Mouse (Mus musculus) CH12.LX (cell line): ENCODE data around the gene Meis2. TPM values are rescaled to one million over a fixed set of nuclear protein-coding genes. Genes with fewer than 3 reads are reported as not detected.

Source experiments
- DNase-seq: peaks from one replicate; pipeline ENCODE4 v3.0.0-alpha.2; 2013; ENCODE audit errors: extremely low read depth
- H3K27ac ChIP-seq: 2 replicates; pipeline ENCODE4 v1.5.1; 2012; ENCODE audit warnings: low read depth, mild to moderate bottlenecking, control low read depth, moderate library complexity; ENCODE audit not compliant: insufficient read depth
- H3K27me3 ChIP-seq: replicated peaks from 2 replicates; pipeline ENCODE3; 2012; ENCODE audit warnings: inconsistent platforms
- H3K36me3 ChIP-seq, 2 experiments: replicated peaks in 1 of 2; 2 replicates each; pipeline versions ENCODE3 to v1.6.1; 2012; ENCODE audit warnings: inconsistent platforms in 1 of 2, low read length in 1 of 2, mild to moderate bottlenecking in 1 of 2, mixed read lengths in 1 of 2, moderate library complexity in 1 of 2; ENCODE audit not compliant: control insufficient read depth in 1 of 2, insufficient read depth in 1 of 2
- H3K4me1 ChIP-seq, 2 experiments: 2 replicates each; pipeline ENCODE4 v1.6.1; 2012; ENCODE audit warnings: inconsistent platforms in 1 of 2, moderate library complexity in 1 of 2; ENCODE audit not compliant: insufficient read depth in 2 of 2, control insufficient read depth in 1 of 2
- H3K4me2 ChIP-seq: 2 replicates; pipeline ENCODE4 v1.6.1; 2012; ENCODE audit warnings: low read depth, mild to moderate bottlenecking, control low read depth; ENCODE audit not compliant: poor library complexity, insufficient read depth, severe bottlenecking
- H3K4me3 ChIP-seq, 3 experiments: fragments of 150-350 bp in 1 of 3; sonication (generic) in 1 of 3; replicated peaks in 1 of 3; 2 replicates each; pipeline versions ENCODE3 to v1.5.1; 2011 to 2012; ENCODE audit warnings: low read depth in 2 of 3, low read length in 2 of 3, mild to moderate bottlenecking in 2 of 3, moderate library complexity in 2 of 3, control low read depth in 1 of 3, improper control_type of control experiment in 1 of 3, inconsistent platforms in 1 of 3, mixed read lengths in 1 of 3; ENCODE audit not compliant: poor library complexity in 1 of 3
- H3K79me2 ChIP-seq: replicated peaks from 2 replicates; pipeline ENCODE4 v1.6.1; 2012; ENCODE audit warnings: mild to moderate bottlenecking, moderate library complexity; ENCODE audit not compliant: control insufficient read depth, poor library complexity, insufficient read depth, severe bottlenecking; ENCODE audit errors: extremely low read depth
- H3K9ac ChIP-seq: 2 replicates; pipeline ENCODE4 v1.6.1; 2012; ENCODE audit warnings: low read depth, mild to moderate bottlenecking, control low read depth, moderate library complexity; ENCODE audit not compliant: insufficient read depth
- H3K9me3 ChIP-seq: replicated peaks from 2 replicates; pipeline ENCODE3; 2012; ENCODE audit warnings: low read length, inconsistent platforms, mixed read lengths
- CHD1 ChIP-seq: IDR thresholded peaks from 2 replicates; pipeline ENCODE4 v1.6.1; 2012; ENCODE audit warnings: low read depth, low read length, improper control_type of control experiment, inconsistent platforms
- E2F4 ChIP-seq: IDR thresholded peaks from 2 replicates; pipeline ENCODE4 v1.6.1; 2011; ENCODE audit warnings: low read depth, low read length, improper control_type of control experiment; ENCODE audit not compliant: insufficient replicate concordance
- GABPA ChIP-seq: IDR thresholded peaks from 2 replicates; pipeline ENCODE4 v1.6.1; 2012; ENCODE audit warnings: low read depth, low read length, improper control_type of control experiment, inconsistent platforms; ENCODE audit not compliant: insufficient replicate concordance
- HCFC1 ChIP-seq: IDR thresholded peaks from 2 replicates; pipeline ENCODE4 v1.6.1; 2012; ENCODE audit warnings: low read depth, mild to moderate bottlenecking, inconsistent platforms, low read length, improper control_type of control experiment
- MAFK ChIP-seq: IDR thresholded peaks from 2 replicates; pipeline ENCODE4 v1.6.1; 2011; ENCODE audit warnings: low read length, improper control_type of control experiment; ENCODE audit not compliant: insufficient replicate concordance
- MAX ChIP-seq: IDR thresholded peaks from 2 replicates; pipeline ENCODE4 v1.6.1; 2011; ENCODE audit warnings: low read length, improper control_type of control experiment
- MAZ ChIP-seq: IDR thresholded peaks from 2 replicates; pipeline ENCODE4 v1.6.1; 2012; ENCODE audit warnings: low read depth, mild to moderate bottlenecking, inconsistent platforms, low read length, improper control_type of control experiment, moderate library complexity
- MEF2A ChIP-seq: IDR thresholded peaks from 2 replicates; pipeline ENCODE4 v1.6.1; 2014; ENCODE audit warnings: low read depth, mild to moderate bottlenecking, inconsistent platforms, low read length, improper control_type of control experiment, borderline replicate concordance
- NELFE ChIP-seq: IDR thresholded peaks from 2 replicates; pipeline ENCODE4 v1.6.1; 2011; ENCODE audit warnings: low read depth, low read length, improper control_type of control experiment
- NRF1 ChIP-seq: IDR thresholded peaks from 2 replicates; pipeline ENCODE4 v1.6.1; 2014; ENCODE audit warnings: low read depth, mild to moderate bottlenecking, inconsistent platforms, low read length, improper control_type of control experiment, moderate library complexity
- PAX5 ChIP-seq: IDR thresholded peaks from 2 replicates; pipeline ENCODE4 v1.6.1; 2012; ENCODE audit warnings: low read length, inconsistent platforms, mixed read lengths
- POLR2A ChIP-seq: IDR thresholded peaks from 2 replicates; pipeline ENCODE4 v1.6.1; 2011; ENCODE audit warnings: low read depth, mild to moderate bottlenecking, improper control_type of control experiment, low read length
- TCF12 ChIP-seq: IDR thresholded peaks from 2 replicates; pipeline ENCODE4 v1.6.1; 2014; ENCODE audit warnings: low read depth, mild to moderate bottlenecking, inconsistent platforms, low read length, improper control_type of control experiment
- UBTF ChIP-seq: IDR thresholded peaks from 2 replicates; pipeline ENCODE4 v1.6.1; 2012; ENCODE audit warnings: low read depth, mild to moderate bottlenecking, inconsistent platforms, low read length, improper control_type of control experiment, moderate library complexity
- USF1 ChIP-seq: IDR thresholded peaks from 2 replicates; pipeline ENCODE4 v1.6.1; 2014; ENCODE audit warnings: low read depth, mild to moderate bottlenecking, inconsistent platforms, low read length, improper control_type of control experiment
- ZKSCAN1 ChIP-seq: IDR thresholded peaks from 2 replicates; pipeline ENCODE4 v1.6.1; 2012; ENCODE audit warnings: low read depth, inconsistent platforms, low read length, improper control_type of control experiment, borderline replicate concordance
- ZNF384 ChIP-seq: IDR thresholded peaks from 2 replicates; pipeline ENCODE4 v1.6.1; 2012; ENCODE audit warnings: low read depth, low read length, improper control_type of control experiment, inconsistent platforms
- dilution Hi-C: fragments of 300-500 bp; cut with MboI; formaldehyde crosslinking; loops from 2 replicates; pipeline ENCODE4 v1.14.3; 2020; ENCODE audit warnings: low sequenced_read_pairs; ENCODE audit not compliant: extremely low pct_unique_long_range_greater_than_20kb, extremely low pct_ligation_motif_present
- in situ Hi-C: fragments of 300-500 bp; cut with MboI; formaldehyde crosslinking; loops from 3 replicates; pipeline ENCODE4 v1.14.3; 2019; ENCODE audit warnings: low sequenced_read_pairs, low pct_ligation_motif_present, low pct_unique_long_range_greater_than_20kb, mixed read lengths
- polyA plus RNA-seq: library from polyadenylated mRNA; unstranded; fragments of >175 nt; gene quantifications from 2 replicates; pipeline ENCODE4 v1.2.1, GENCODE M21; 2012; ENCODE audit warnings: low read depth; ENCODE audit not compliant: insufficient read length
- total RNA-seq, 2 experiments: library from RNA; depleted of rRNA; stranded (reverse); fragments of 300-350 nt in 1 of 2; fragments of >200 nt in 1 of 2; gene quantifications; 2 replicates each; pipeline ENCODE4 v1.2.3; 2012 to 2014

Meis2 gene
- total and polyA plus RNA-seq, 3 experiments = not detected

- H3K36me3 ChIP-seq = no peaks in the 10 kb centered on the region
- H3K27ac ChIP-seq = no peak overlapping the region
- H3K9me3 ChIP-seq = no peaks in the 10 kb centered on the region
- in situ Hi-C loops (no loop called here), dilution Hi-C loops (no loop called here)
- no peak for TF ChIP-seq NRF1
- TF ChIP-seq UBTF = no peak
- no peak for TF ChIP-seq MAFK
- TF ChIP-seq ZNF384 = no peak
- no peak for TF ChIP-seq MAZ
- no peak for TF ChIP-seq HCFC1
- TF ChIP-seq MEF2A = no peak
- TF ChIP-seq CHD1 = no peak
- no peak for TF ChIP-seq ZKSCAN1
- TF ChIP-seq NELFE = no peak
- TF ChIP-seq MAX = no peak
- no peak for TF ChIP-seq USF1
- no peak for TF ChIP-seq GABPA
- no peak overlapping the region for H3K4me3 ChIP-seq
- H3K27me3 ChIP-seq = no peaks in the 10 kb centered on the region
- no peaks in the 10 kb centered on the region for H3K4me1 ChIP-seq
- no peak for DNase-seq
- H3K9ac ChIP-seq = no peak overlapping the region
- no peak overlapping the region for H3K4me2 ChIP-seq
- no peaks in the 10 kb centered on the region for H3K79me2 ChIP-seq
Measured at GRCm38 (mm10) chr2:115855511-115856400, 209.9 kb downstream of the Meis2 start.

GRCm38 (mm10) chr2:115854828-115855311 lies 210.8 kb downstream of the Meis2 start:
- Histone ChIP-seq H3K79me2 (no peaks in the 10 kb centered on the region), H3K4me2 (no peak overlapping the region), H3K27me3 (no peaks in the 10 kb centered on the region), H3K27ac (no peak overlapping the region), H3K4me1 (no peaks in the 10 kb centered on the region), H3K9me3 (no peaks in the 10 kb centered on the region), H3K36me3 (no peaks in the 10 kb centered on the region), H3K9ac (no peak overlapping the region), H3K4me3 (no peak overlapping the region)
- TF ChIP-seq E2F4 (no peak), POLR2A (no peak), PAX5 (no peak), MAX (no peak), TCF12 (no peak)
- DNase-seq = no peak
- dilution Hi-C loops = no loop called here
- in situ Hi-C loops = no loop called here
